Mouse (Mus musculus): ENCODE data around the gene Cldn3. TPM values are rescaled to one million over a fixed set of nuclear protein-coding genes. Genes with fewer than 3 reads are reported as not detected.

Cldn3 gene
- total and polyA plus RNA-seq, 3 experiments, result not detected

- TF ChIP-seq BHLHE40 (IDR thresholded peaks at IDR 0.05; ENCODE audit: low read depth, low read length), result no peak
- TF ChIP-seq UBTF (IDR thresholded peaks at IDR 0.05; ENCODE audit: low read depth, low read length), result no peak
- no peak for TF ChIP-seq IRF4 (IDR thresholded peaks at IDR 0.05; ENCODE audit: low read depth, low read length)
- in situ Hi-C loops (cut with MboI; ENCODE audit: low pct_ligation_motif_present, low pct_unique_long_range_greater_than_20kb, low sequenced_read_pairs) (loop anchor here (5.0 kb wide), 1 partner anchor 50 kb away; no protein-coding TSS in a partner anchor), dilution Hi-C loops (cut with MboI; ENCODE audit: extremely low pct_ligation_motif_present, extremely low pct_unique_long_range_greater_than_20kb, low sequenced_read_pairs) (no loop called here)
- Histone ChIP-seq H3K4me3 (replicated peaks in 1 of 3; ENCODE audit: low read depth in 2 of 3, low read length in 2 of 3, poor library complexity in 1 of 3) (no peak overlapping the region), H3K4me1 (ENCODE audit: control insufficient read depth in 1 of 2, insufficient read depth in 2 of 2) (peaks cover 5 to 21% of the 10 kb centered on the region in 2 experiments; a peak in 3 of 4 replicates), H3K79me2 (replicated peaks; ENCODE audit: control insufficient read depth, extremely low read depth, insufficient read depth, poor library complexity, severe bottlenecking) (no peaks in the 10 kb centered on the region), H3K36me3 (replicated peaks in 1 of 2; ENCODE audit: control insufficient read depth in 1 of 2, insufficient read depth in 1 of 2, low read length in 1 of 2) (no peaks in the 10 kb centered on the region), H3K27ac (ENCODE audit: insufficient read depth, low read depth) (no peak overlapping the region), H3K4me2 (ENCODE audit: insufficient read depth, low read depth, poor library complexity, severe bottlenecking) (no peak overlapping the region), H3K9ac (ENCODE audit: insufficient read depth, low read depth) (no peak overlapping the region), H3K27me3 (replicated peaks) (peaks cover 25% of the 10 kb centered on the region), H3K9me3 (replicated peaks; ENCODE audit: low read length) (no peaks in the 10 kb centered on the region)
- no peak for DNase-seq (ENCODE audit: extremely low read depth)
Observed at GRCm38 (mm10) chr5:135021814-135022213, 35.8 kb downstream of the Cldn3 start.

- DNase-seq (ENCODE audit: extremely low read depth), result peak; percentile 83
- Histone ChIP-seq H3K9ac (ENCODE audit: insufficient read depth, low read depth) (peak within 1 kb of the TSS; percentile 30), H3K79me2 (replicated peaks; ENCODE audit: control insufficient read depth, extremely low read depth, insufficient read depth, poor library complexity, severe bottlenecking) (no peaks in the 10 kb centered on the region), H3K4me1 (ENCODE audit: control insufficient read depth in 1 of 2, insufficient read depth in 2 of 2) (peaks cover 5 to 22% of the 10 kb centered on the region in 2 experiments; a peak in 3 of 4 replicates), H3K4me3 (replicated peaks in 1 of 3; ENCODE audit: low read depth in 2 of 3, low read length in 2 of 3, poor library complexity in 1 of 3) (peak within 1 kb of the TSS; percentile 53 to 71 (median 70)), H3K27me3 (replicated peaks) (peaks cover 22% of the 10 kb centered on the region), H3K9me3 (replicated peaks; ENCODE audit: low read length) (no peaks in the 10 kb centered on the region), H3K27ac (ENCODE audit: insufficient read depth, low read depth) (no peak within 1 kb of the TSS), H3K4me2 (ENCODE audit: insufficient read depth, low read depth, poor library complexity, severe bottlenecking) (peak within 1 kb of the TSS; percentile 64), H3K36me3 (replicated peaks in 1 of 2; ENCODE audit: control insufficient read depth in 1 of 2, insufficient read depth in 1 of 2, low read length in 1 of 2) (no peaks in the 10 kb centered on the region)
- dilution Hi-C loops (cut with MboI; ENCODE audit: extremely low pct_ligation_motif_present, extremely low pct_unique_long_range_greater_than_20kb, low sequenced_read_pairs) (no loop called here), in situ Hi-C loops (cut with MboI; ENCODE audit: low pct_ligation_motif_present, low pct_unique_long_range_greater_than_20kb, low sequenced_read_pairs) (loop anchor here (5.0 kb wide), 1 partner anchor 49 kb away; no protein-coding TSS in a partner anchor)
- TF ChIP-seq ZNF384 (IDR thresholded peaks at IDR 0.05; ENCODE audit: low read depth, low read length) (no peak), POLR2A (IDR thresholded peaks at IDR 0.05; ENCODE audit: low read depth, low read length) (peak; percentile 84), MXI1 (IDR thresholded peaks at IDR 0.05; ENCODE audit: low read depth, low read length) (0 out of 2 replicates have a peak, but pooled peaks have one; percentile 53), CHD2 (IDR thresholded peaks at IDR 0.05; ENCODE audit: low read length) (0 out of 2 replicates have a peak, but pooled peaks have one; percentile 14), NELFE (IDR thresholded peaks at IDR 0.05; ENCODE audit: low read depth, low read length) (peak; percentile 82), USF1 (IDR thresholded peaks at IDR 0.05; ENCODE audit: low read depth, low read length) (no peak), EP300 (IDR thresholded peaks at IDR 0.05; ENCODE audit: low read length) (no peak), SMC3 (IDR thresholded peaks at IDR 0.05; ENCODE audit: low read depth, low read length) (no peak), MAX (IDR thresholded peaks at IDR 0.05; ENCODE audit: low read length) (no peak), SIN3A (IDR thresholded peaks at IDR 0.05; ENCODE audit: low read length) (0 out of 2 replicates have a peak, but pooled peaks have one; percentile 51), HCFC1 (IDR thresholded peaks at IDR 0.05; ENCODE audit: low read depth, low read length) (0 out of 2 replicates have a peak, but pooled peaks have one; percentile 26), KAT2A (IDR thresholded peaks at IDR 0.05; ENCODE audit: insufficient replicate concordance, low read length) (no peak), MYC (IDR thresholded peaks at IDR 0.05; ENCODE audit: low read depth, low read length) (no peak), TBP (conservative IDR thresholded peaks at IDR 0.05; ENCODE audit: low read depth, low read length) (peak; percentile 40; the same call in 1 of the 2 replicates), UBTF (IDR thresholded peaks at IDR 0.05; ENCODE audit: low read depth, low read length) (peak; percentile 75; the same call in 1 of the 2 replicates), MEF2A (IDR thresholded peaks at IDR 0.05; ENCODE audit: borderline replicate concordance, low read depth, low read length) (no peak), GABPA (IDR thresholded peaks at IDR 0.05; ENCODE audit: insufficient replicate concordance, low read depth, low read length) (no peak), PAX5 (IDR thresholded peaks at IDR 0.05; ENCODE audit: low read length) (no peak), POLR2AphosphoS2 (IDR thresholded peaks at IDR 0.05; ENCODE audit: low read depth, low read length) (no peak), JUN (IDR thresholded peaks at IDR 0.05; ENCODE audit: insufficient read depth, low read depth, low read length) (no peak), MAZ (IDR thresholded peaks at IDR 0.05; ENCODE audit: low read depth, low read length) (no peak), BHLHE40 (IDR thresholded peaks at IDR 0.05; ENCODE audit: low read depth, low read length) (no peak), RAD21 (IDR thresholded peaks at IDR 0.05; ENCODE audit: low read depth, low read length) (no peak), NRF1 (IDR thresholded peaks at IDR 0.05; ENCODE audit: low read depth, low read length) (peak; percentile 97), ELF1 (IDR thresholded peaks at IDR 0.05; ENCODE audit: low read depth, low read length) (0 out of 2 replicates have a peak, but pooled peaks have one; percentile 28), ZC3H11A (IDR thresholded peaks at IDR 0.05; ENCODE audit: low read depth, low read length) (no peak), RCOR1 (conservative IDR thresholded peaks at IDR 0.05; ENCODE audit: low read depth, low read length) (no peak), USF2 (conservative IDR thresholded peaks at IDR 0.05; ENCODE audit: low read depth, low read length) (no peak), ETS1 (conservative IDR thresholded peaks at IDR 0.05; ENCODE audit: low read depth, low read length) (no peak)
Observed at GRCm38 (mm10) chr5:135023344-135024173, 37.5 kb downstream of the Cldn3 start, which contains the start of gene Stx1a. Gene Stx1a (plus strand): TSS chr5:135023482.

Measured in CH12.LX (cell line).